Mouse (Mus musculus) urinary bladder, postnatal 14 days (tissue): Measurements from ENCODE around the gene Gm20532.

Source experiments
- DNase-seq: peaks from one replicate; pipeline ENCODE4 v3.0.0; 2021; ENCODE audit warnings: low spot score

Gm20532 gene

DNA sequence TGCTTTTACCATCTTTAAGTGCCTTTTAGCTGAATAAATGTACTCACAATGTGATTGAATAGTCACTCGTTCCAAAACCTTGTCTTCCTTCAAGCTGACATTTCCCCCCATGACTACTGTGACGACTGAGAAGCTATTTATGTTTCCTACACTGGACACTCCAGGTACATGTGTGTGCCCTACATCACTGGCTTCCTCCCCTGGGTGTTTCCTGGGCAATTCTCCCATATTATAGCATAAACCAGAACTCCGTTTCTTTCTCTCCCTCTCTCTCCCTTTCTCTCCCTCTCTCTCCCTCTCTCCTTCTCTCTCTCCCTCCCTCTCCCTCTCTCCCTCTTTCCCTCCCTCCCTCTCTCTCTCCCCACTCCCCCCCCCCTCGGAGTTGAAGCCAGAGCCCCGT is 12.6 kb upstream of the Gm20532 start:
- DNase-seq: no peak

DNA sequence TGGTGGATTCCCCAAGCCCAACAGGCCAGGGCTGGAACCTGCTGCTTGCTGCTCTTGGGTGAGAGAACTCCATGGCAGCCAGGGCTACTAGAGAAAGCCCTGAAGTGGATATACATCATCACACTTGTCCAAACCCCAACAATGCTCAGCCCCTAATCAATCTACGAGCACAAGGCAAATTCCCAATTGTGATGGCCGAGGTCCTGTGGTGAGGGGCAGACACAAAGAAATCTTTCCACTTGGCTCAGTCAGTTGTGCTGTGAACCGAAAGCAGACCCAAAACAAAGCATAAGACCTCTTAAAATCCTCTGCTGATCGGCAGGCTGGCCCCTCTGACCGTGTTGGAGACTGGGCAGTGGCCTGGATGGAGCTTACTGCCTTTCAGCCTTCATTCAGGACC is 11.6 kb upstream of the Gm20532 start:
- no peak for DNase-seq

- no peak for DNase-seq
These were observed 11.1 kb upstream of the Gm20532 start for GRCm38 (mm10) chr2:26575378-26575777.

GRCm38 (mm10) chr2:26575865-26576264 is 10.6 kb upstream of the Gm20532 start:
- no peak for DNase-seq

DNA sequence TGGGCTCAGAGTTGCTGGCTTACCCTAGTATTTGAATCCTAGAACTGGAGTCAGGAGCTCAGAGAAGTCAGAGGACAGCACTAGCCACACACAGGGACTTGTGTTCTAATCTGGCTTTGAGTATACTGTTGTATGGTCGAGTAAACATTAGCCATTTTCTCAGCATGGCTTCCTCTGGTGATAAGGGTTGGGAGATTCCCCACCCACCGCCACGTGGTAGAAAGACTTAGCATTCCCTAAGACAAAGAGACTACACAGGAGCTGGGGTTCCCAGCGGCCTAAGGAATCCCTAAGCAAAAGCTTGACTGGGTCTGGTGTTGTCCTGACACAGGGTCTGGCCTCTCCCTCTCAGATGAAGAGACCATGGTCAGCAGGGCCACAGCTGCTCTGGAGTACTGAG is 10.0 kb upstream of the Gm20532 start:
- DNase-seq: no peak

- no peak for DNase-seq
These were observed 8.1 kb upstream of the Gm20532 start for GRCm38 (mm10) chr2:26578369-26578768.

DNA sequence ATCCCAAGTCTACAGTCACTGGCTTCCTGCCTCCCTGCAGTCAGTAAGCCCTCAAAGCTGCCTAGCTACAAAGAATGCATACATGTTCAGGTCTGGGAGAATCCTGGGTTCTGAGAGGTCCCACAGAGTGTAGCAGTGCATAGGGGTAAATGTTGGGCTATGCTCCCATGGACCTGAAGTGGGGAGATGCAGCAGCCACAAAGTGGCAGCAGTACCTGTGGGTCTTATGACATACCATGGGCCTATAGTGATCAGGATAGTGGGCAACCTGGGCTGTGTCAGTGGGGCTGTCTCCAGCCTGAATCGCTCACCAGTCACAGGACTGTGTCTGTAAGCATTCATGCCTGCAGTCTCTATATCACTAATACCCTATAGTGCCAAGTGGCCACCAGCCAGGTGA is 6.7 kb upstream of the Gm20532 start, which contains the start of gene Egfl7:
Egfl7 (plus strand) TSS at position 301 of the 400 bp plus-strand sequence.
- no peak for DNase-seq

DNA sequence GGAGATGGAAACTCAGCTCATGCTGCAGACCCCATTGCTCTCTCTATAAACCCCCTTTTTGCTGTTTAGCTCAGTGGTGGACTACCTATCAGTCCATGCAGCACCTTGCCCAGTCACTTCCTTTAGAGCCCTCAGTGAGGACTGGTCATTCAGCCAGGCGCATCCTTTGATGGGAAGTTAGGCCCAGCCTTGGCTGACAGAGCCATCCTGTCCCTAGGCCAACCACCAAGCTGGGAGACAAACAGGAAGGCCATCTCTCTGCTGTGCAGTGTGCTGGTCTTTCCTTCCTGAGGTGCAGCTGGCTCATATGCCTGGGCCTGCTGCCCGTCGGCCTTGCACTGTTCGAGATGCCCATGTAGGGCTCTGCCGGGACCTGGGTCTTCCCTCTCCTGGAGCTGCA is 5.7 kb upstream of the Gm20532 start:
- no peak for DNase-seq

- no peak for DNase-seq
These were observed 4.2 kb upstream of the Gm20532 start for GRCm38 (mm10) chr2:26582203-26582602.

GRCm38 (mm10) chr2:26582741-26583140 is 3.7 kb upstream of the Gm20532 start:
- no peak for DNase-seq

DNA sequence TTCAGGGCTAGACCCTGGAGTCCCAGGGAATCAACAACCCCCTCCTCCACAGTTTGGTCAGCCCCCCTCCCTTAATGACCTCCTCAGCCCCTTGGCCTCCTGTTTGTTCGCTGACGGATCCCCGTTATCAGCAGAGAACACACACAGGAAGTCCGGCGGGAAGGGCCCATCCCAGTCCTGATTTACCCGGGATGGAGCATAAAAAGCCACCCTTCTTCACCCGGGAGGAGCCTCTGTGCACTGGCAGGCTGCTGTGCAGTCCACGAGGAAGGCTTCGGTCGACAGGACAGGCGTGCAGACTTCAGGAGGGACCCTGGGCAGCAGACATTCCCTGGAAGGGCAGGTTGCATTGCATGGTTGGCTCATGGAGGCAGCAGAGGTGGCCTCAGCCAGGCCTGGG is 2.8 kb upstream of the Gm20532 start:
- no peak for DNase-seq

DNA sequence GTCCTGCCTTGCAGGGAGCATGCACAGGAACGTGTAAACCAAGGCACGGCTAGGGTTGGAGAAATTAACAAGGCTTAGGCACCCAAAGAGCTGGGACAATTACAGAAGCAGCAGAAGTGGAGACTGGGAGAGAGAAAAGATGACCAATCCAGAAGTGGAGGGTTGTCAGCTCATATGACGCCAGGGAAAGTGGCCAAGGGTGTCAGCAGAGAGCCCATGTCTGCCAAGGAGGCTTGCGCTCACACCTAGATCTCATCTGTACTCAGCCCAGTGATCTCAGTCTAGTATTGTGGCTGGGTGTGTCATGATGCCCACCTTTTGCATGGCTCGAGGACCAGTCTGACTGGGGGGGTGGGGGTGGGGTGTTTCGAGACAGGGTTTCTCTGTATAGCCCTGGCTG is 726 bp upstream of the Gm20532 start:
- DNase-seq: no peak

DNA sequence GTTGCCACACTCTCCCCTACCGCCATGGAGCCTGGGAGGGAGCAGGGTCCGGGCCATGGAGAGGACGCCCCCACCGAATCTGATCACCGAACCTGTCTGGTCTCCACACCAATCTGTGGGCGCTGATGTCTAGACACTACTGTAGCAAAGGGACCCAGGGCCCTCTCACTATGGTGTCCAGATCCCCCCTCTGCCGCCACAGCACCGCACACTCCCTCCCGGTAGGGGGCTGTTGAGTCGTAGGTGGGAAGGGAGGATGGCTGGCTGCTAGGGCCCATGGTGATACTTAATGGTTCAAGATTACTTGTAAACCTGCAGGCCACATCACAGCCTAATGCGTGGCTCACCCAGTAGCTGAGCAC is 586 bp downstream of the Gm20532 start:
- no peak for DNase-seq

DNA sequence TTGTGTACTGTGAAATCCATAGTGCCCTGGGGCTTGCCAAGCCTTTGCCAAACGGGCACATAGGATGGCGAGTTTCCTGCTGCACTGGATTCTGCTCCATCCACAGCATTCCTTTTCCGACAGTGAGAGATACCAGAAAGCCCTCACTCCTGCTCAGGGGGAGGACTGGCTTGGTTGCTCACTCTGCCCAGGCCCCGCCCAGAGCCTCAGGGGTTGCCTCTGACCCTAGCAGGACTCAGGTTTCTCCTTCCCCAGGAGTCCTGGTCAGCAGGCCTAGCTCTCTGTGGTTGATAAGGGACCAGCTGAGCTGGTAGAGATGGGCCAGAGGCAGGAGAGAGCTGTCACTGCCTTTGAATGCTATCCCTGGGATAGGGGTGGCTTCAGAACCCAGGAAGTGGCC is 2.1 kb downstream of the Gm20532 start:
- DNase-seq: no peak

DNA sequence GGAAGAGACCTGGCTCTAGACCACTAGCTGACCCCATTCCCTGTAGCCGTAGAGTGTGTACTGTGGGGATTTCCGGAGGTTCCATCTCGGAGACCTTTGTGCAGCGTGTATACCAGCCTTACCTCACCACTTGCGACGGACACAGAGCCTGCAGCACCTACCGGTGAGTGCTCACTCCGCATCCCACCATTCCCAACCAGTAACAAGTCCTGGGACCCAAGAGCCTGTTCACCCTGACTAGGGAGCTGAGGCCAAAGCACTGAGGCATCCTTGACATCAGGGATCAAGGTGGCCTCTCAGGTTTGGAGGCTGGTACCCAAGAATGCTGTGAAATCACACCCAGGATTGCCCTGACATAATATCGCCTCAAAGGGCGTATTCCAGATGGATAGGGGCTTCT is 2.8 kb downstream of the Gm20532 start:
- no peak for DNase-seq

- DNase-seq: no peak
These were observed 3.8 kb downstream of the Gm20532 start for GRCm38 (mm10) chr2:26590282-26590681.

DNA sequence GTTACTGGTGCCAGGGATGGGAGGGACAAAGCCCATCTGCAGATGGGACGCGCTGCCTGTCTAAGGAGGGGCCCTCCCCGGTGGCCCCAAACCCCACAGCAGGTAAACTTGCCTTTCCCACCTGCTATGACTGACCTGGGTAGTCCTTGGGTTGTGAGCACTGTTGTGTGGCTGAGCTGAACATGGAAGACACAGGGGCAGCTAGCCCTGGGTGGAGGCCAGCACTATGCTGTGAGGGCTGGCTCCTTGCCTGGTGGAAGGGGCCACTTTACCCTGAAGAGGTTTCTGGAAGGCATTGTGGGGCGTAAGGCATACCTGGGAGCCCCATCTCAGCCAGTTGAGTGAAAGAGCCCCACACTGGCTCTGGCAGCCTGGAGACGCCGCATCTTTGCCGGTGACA is 4.5 kb downstream of the Gm20532 start:
- no peak for DNase-seq

- DNase-seq: no peak
These were observed 5.0 kb downstream of the Gm20532 start for GRCm38 (mm10) chr2:26591416-26591815.

DNA sequence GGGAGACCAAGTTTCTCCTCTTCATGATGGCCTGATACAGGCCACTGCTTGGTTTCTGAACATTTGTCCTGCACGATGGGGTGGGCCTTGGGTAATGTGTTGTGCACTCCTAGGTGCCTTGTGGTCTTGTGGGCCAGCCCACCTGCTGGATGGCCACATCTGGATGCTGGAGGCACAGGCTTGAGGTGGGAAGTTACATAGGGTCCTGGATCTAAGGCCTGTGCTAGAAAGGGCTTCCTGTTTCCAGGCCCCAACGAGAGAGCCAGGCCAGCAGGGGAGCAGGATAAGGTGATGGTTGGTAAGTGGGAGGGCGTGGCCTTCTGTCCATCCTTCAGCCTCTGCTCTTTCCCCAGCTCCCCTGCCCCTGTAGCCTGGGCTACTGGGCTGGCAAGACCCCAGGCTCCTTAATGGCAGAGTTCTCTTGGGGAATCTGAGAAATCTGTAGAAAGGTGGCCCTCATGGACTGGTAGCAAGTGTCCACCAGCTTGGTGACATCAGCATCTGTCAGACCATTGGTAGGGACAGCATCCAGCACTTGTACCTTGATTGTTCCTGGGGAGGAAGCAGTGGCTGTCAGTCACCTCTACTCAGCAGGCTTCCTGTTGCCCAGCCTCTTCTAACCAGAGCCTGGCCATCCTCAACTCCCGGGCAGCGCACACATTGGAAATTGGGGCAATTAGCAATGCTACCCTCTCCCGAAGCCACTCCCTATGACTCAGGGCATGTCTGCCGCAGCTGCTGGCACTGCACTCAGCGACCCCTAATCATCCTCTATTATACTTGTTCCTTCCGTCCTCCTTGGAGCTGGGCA is 7.0 kb downstream of the Gm20532 start:
- DNase-seq: no peak

GRCm38 (mm10) chr2:26594022-26594346 is 7.5 kb downstream of the Gm20532 start:
- peak; percentile 54 for DNase-seq

DNA sequence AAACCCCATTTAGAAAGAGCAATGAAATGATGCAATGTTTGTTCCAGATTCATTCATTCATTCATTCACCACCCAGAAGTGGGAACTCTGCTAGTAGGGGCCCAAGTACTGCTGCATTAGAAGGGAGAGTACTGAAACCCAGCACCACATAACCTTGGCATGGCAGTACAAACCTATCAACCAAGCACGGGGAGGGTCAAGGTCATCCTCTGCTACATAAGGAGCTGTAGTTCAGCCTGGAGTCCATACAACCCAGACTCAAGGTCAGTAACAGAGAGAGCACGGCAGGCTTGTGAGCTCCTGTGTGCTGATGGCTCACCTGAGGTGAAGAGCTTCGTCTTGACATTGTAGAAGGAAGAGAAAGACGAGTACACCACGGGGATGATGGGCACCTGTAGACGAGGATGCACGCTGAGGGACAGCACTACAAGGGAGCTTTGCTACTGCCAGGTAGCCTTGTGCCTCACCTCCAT is 8.1 kb downstream of the Gm20532 start:
- no peak for DNase-seq

GRCm38 (mm10) chr2:26594934-26595724 is 8.7 kb downstream of the Gm20532 start:
- no peak for DNase-seq

DNA sequence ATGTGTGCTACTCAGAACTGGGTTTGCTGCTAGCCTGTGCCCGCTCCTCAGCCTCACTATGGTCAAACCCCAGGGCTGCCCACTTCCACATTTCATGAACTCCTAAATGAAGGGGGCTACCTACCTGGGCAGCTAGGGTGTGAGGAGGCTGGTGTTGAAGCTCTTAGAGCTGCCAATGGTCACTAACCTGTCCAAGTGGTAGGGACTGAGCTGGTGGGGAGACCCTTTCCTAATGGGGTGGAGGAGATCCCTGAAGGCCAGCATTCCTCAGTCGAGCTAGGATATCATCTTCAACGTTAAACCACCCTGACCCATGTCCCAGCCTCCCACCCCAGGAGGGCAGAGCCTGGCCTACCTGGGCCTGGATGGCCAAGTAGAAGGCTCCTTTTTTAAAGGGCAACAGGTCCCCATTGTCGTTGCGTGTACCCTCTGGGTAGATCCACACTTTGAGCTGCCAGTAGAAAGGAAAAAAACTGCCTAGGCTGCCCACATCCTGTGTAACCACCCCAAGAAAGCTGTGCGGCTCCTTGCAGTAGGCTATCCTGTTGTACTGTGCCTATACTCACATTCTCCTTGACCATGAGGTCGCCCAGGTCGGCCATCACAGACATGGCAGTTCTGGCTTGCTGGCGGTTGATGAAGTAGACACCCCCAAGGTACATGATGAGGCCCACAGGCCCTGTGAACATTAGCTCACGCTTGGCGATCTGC is 9.4 kb downstream of the Gm20532 start:
- no peak for DNase-seq
